Mouse (Mus musculus) heart, adult 2 months (tissue): ENCODE data around the gene Slc25a27. TPM values are rescaled to one million over a fixed set of nuclear protein-coding genes. Genes with fewer than 3 reads are reported as not detected.

Experiments
- DNase-seq, 2 experiments: peaks; one replicate each; pipeline ENCODE4 v3.0.0; 2021
- H3K27ac ChIP-seq: fragments of 200-600 bp; 2 replicates; pipeline ENCODE4 v1.8.1; 2022
- H3K27me3 ChIP-seq: fragments of 200-500 bp; 2 replicates; pipeline ENCODE4 v1.6.1; 2012; ENCODE audit warnings: mild to moderate bottlenecking, low read length, inconsistent platforms, mixed read lengths; ENCODE audit not compliant: control insufficient read depth, insufficient read depth
- H3K36me3 ChIP-seq: fragments of 200-500 bp; 2 replicates; pipeline ENCODE4 v1.6.1; 2012; ENCODE audit warnings: low read length, inconsistent platforms; ENCODE audit not compliant: control insufficient read depth, insufficient read depth
- H3K4me1 ChIP-seq: fragments of 200-500 bp; 2 replicates; pipeline ENCODE4 v1.6.1; 2011; ENCODE audit warnings: low read length; ENCODE audit not compliant: control insufficient read depth, insufficient read depth
- H3K4me3 ChIP-seq: fragments of 200-600 bp; 2 replicates; pipeline ENCODE4 v1.8.1; 2022
- H3K79me2 ChIP-seq: fragments of 200-500 bp; replicated peaks from 2 replicates; pipeline ENCODE4 v1.6.1; 2012; ENCODE audit warnings: mild to moderate bottlenecking, inconsistent platforms, low read length, moderate library complexity, mixed read lengths; ENCODE audit not compliant: control insufficient read depth, insufficient read depth
- H3K9ac ChIP-seq: fragments of 200-500 bp; 2 replicates; pipeline ENCODE4 v1.6.1; 2012; ENCODE audit warnings: low read depth, mild to moderate bottlenecking, control low read depth, inconsistent platforms, low read length, mixed read lengths
- CTCF ChIP-seq: fragments of 200-600 bp; IDR thresholded peaks from 2 replicates; pipeline ENCODE4 v1.8.1; 2022; ENCODE audit warnings: antibody characterized with exemption, mild to moderate bottlenecking, moderate library complexity
- EP300 ChIP-seq: fragments of 200-500 bp; IDR thresholded peaks from 2 replicates; pipeline ENCODE4 v1.6.1; 2011; ENCODE audit warnings: low read depth, low read length, control low read depth; ENCODE audit not compliant: insufficient read depth
- POLR2A ChIP-seq: fragments of 200-500 bp; IDR thresholded peaks from 2 replicates; pipeline ENCODE4 v1.6.1; 2011; ENCODE audit warnings: mild to moderate bottlenecking, low read depth, low read length, control low read depth; ENCODE audit not compliant: insufficient read depth
- WGBS: fragments of 180-500 bp; shearing (Covaris S2); methylation state at CpG from one replicate; pipeline ENCODE4 v1.1.7; 2018; 5-methylcytosine and 5-hydroxymethylcytosine counted together
- intact Hi-C: fragments of 180-260 bp; cut with DNase I; formaldehyde crosslinking; loops from one replicate; pipeline ENCODE4 v1.15.1; 2025
- long read RNA-seq: library from polyadenylated mRNA; stranded (forward); transcript quantifications from one replicate; pipeline ENCODE4 v2.0.0, GENCODE M21; 2021
- polyA plus RNA-seq: library from polyadenylated mRNA; depleted of rRNA; stranded (reverse); fragments of >200 nt; gene quantifications from 2 replicates; pipeline ENCODE4 v1.2.3, GENCODE M21; 2012; rRNA removed
- total RNA-seq, 2 experiments: library from RNA; stranded (reverse); gene quantifications; 2 replicates each; pipeline ENCODE4 v1.2.3; 2021

The Slc25a27 gene
- total RNA-seq (1 to 10 TPM; 2.2 to 2.3 TPM), polyA plus RNA-seq (3.2 and 4.9 TPM in 2 replicates)
- long read RNA-seq, partial matches to known transcripts = 2 of 2 reads
- long read RNA-seq, other reads (novel, unspliced or antisense) = 0 of 2 reads

DNA sequence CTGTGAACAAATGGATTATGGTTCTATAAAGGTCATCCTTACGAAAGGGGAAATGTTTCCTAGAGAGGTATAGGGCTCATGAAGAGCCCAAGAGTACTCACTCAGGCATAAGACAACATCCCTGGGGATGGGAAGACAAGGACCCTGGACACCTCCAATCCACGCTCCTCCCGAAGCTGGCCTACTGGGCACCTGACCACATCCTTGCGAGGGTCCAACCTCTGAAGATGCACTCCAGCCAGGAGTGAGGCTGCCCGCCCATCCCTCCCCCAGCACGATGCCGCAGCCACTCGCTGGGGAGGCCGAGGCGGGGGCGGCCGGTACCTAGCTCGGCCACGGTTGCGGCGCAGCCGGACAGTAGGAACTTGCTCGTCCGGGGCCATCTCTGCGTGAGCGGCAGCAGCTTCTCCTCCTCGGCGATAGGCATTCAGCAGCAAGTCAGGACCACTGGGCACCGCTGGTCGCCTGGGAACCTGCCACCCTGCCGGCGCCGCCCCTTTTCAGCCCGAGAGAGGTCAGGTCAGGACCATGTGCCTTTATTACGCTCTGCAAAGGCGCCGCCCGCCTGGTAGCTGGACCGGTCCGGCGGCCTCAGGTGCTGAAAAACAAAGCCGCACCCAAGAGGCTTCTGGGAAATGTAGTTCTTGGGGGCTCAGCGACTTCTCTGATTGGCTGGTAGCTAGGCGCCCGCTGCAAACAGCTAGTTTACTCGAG lies at the start of gene Slc25a27:
Gene Slc25a27, minus strand, starts transcription at position 639 of the 714 bp plus-strand sequence.
- H3K4me3 ChIP-seq = peak within 1 kb of the TSS; percentile 62
- peaks cover 5% of the 10 kb centered on the region; the same call in 1 of the 2 replicates for H3K4me1 ChIP-seq
- no peaks in the 10 kb centered on the region for H3K79me2 ChIP-seq
- DNase-seq = peak; percentile 86 to 94
- TF ChIP-seq POLR2A = peak; percentile 45; the same call in 1 of the 2 replicates
- TF ChIP-seq CTCF = no peak
- 0 out of 2 replicates have a peak, but pooled peaks have one; percentile 29 for TF ChIP-seq EP300
- H3K27ac ChIP-seq = peak within 1 kb of the TSS; percentile 78
- no peaks in the 10 kb centered on the region for H3K27me3 ChIP-seq
- no peaks in the 10 kb centered on the region; the same call in 1 of the 2 replicates for H3K36me3 ChIP-seq
- intact Hi-C loops = no loop called here
- peak within 1 kb of the TSS; percentile 75 for H3K9ac ChIP-seq
- WGBS = 1% methylated on average over 41 of the region's 41 CpGs

DNA sequence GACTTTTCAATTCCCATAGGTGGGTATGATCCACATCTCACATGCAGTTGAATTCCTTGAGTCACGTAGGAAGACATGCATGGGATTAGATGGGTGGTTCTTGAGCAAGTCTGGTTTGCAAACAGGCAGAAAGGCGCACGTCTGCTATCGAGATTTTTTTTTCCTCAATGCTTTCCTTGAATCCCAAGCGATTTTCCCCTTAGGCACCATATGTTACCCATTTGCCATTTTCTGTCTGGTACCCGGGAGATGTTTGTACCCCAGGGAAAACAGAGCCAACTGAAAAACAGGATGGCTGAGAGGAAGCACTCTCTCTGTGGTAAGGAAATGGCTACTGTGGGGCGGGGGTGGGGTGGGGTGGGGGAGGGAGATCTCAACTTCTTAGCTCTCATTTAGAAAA lies 49.6 kb upstream of the Slc25a27 start:
- Histone ChIP-seq H3K9ac (no peak overlapping the region), H3K4me3 (no peak overlapping the region), H3K36me3 (peaks cover 8% of the 10 kb centered on the region; the same call in 1 of the 2 replicates), H3K27me3 (no peaks in the 10 kb centered on the region), H3K27ac (no peak overlapping the region), H3K4me1 (peaks cover 3% of the 10 kb centered on the region), H3K79me2 (no peaks in the 10 kb centered on the region)
- 53% methylated on average over 7 of the region's 7 CpGs for WGBS
- TF ChIP-seq EP300 = no peak
- no peak for TF ChIP-seq CTCF
- TF ChIP-seq POLR2A = no peak
- DNase-seq = no peak
- intact Hi-C loops = no loop called here

DNA sequence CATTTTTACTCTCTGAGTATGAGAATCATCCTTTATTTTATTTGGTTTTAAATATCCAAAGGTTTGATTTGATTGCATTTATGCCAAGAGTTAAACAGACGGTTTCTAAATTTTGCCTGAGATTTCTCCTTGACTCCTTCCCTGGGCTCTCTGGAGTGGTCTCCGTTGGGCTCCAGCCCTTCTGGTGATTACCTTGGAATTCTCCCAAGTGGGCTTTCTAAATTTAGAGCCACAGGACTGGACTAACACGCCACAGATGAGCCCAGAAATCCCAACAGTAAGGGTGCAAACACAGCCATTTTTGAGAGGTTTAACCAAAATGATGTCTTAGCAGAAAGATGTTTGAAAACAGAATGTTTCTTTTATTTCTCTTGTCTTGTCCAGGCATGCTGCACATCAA lies 47.2 kb upstream of the Slc25a27 start:
- Histone ChIP-seq H3K27ac (peak overlapping the region; percentile 47; the same call in 1 of the 2 replicates), H3K79me2 (no peaks in the 10 kb centered on the region), H3K27me3 (no peaks in the 10 kb centered on the region), H3K4me1 (peaks cover 3% of the 10 kb centered on the region), H3K36me3 (peaks cover 8% of the 10 kb centered on the region; the same call in 1 of the 2 replicates), H3K4me3 (no peak overlapping the region), H3K9ac (no peak overlapping the region)
- TF ChIP-seq CTCF (no peak), EP300 (no peak), POLR2A (no peak)
- WGBS = 10% methylated on average over 3 of the region's 3 CpGs
- intact Hi-C loops = no loop called here
- DNase-seq = peak in 1 of 2 experiments; percentile 14

DNA sequence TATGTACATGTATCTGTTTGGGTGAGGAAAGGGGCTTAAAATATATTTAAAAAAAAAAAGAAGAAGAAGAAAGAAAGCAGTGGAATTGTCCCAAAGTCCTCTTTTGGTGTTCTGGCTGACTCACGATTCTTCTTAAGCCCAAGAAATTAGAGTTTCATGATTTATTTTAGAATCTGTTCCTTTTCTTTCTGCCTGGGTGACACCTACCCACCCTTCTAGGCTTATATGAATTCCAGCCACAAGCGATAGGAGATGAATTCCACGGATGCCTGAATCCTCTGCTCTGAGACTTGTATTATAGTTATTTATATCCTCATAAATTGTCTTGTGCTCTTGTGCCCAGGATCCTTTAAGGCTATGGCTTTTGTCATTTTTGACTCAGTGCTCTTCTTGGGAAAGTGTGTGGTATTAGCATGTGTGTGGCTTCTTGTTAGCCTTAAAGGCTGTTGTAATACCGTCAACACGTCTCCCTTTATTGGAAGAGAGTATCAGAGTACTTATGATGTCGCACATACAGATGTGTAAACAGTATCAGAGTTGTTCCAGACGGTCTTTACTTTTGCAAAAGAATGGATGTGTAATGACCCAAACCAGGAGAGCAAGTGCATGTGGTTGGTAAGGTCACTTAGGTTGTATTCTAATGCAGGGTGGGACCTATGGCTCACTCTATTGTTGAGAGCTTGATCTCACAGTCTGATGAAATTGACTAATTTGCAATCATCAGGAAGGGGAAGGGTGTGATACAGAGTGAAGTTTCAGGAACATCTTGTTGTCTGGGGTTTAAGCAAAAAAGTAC lies 44.7 kb upstream of the Slc25a27 start:
- Histone ChIP-seq H3K36me3 (peaks cover 3% of the 10 kb centered on the region; the same call in 1 of the 2 replicates), H3K27ac (peak overlapping the region; percentile 49), H3K4me3 (no peak overlapping the region), H3K4me1 (peaks cover 3% of the 10 kb centered on the region; the same call in 1 of the 2 replicates), H3K27me3 (no peaks in the 10 kb centered on the region), H3K79me2 (no peaks in the 10 kb centered on the region), H3K9ac (no peak overlapping the region)
- no peak for DNase-seq
- TF ChIP-seq EP300 (no peak), POLR2A (no peak), CTCF (no peak)
- WGBS = 50% methylated on average over 7 of the region's 7 CpGs
- intact Hi-C loops = no loop called here

DNA sequence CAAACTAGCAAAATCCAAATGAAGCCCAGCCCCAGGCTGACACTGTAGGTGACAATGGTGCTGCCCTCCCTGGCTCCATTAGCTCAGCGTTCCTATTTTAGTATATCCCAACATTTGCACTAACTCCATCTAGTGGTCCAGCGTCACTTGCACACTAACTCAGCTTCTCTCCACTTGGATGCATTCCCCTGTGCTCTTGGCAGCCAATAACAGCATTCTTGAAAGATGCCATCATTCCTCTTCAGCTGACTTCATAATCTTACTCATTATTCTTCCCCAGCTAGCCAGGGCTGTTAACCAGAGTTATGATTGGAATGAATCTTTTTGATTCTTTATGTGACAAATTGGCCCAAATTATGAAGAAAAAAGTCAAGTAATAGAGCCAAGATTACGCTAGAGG lies 40.2 kb upstream of the Slc25a27 start:
- intact Hi-C loops = no loop called here
- TF ChIP-seq CTCF (peak; percentile 57), POLR2A (no peak)
- no peaks in the 10 kb centered on the region for H3K36me3 ChIP-seq
- H3K27me3 ChIP-seq = no peaks in the 10 kb centered on the region
- H3K4me1 ChIP-seq = no peaks in the 10 kb centered on the region; the same call in 1 of the 2 replicates
- no peak overlapping the region for H3K4me3 ChIP-seq
- H3K9ac ChIP-seq = no peak overlapping the region
- DNase-seq = peak; percentile 27 to 71
- peak overlapping the region; percentile 30; the same call in 1 of the 2 replicates for H3K27ac ChIP-seq
- H3K79me2 ChIP-seq = no peaks in the 10 kb centered on the region
- 62% methylated on average over 3 of the region's 3 CpGs for WGBS
